Mouse (Mus musculus) intestine, postnatal 0 days (tissue): ENCODE data around the gene Gpr65. TPM values are rescaled to one million over a fixed set of nuclear protein-coding genes. Genes with fewer than 3 reads are reported as not detected.
"Not testable (repeated sequence)": the region's sequence is repeated elsewhere in the genome, so short reads cannot be mapped to it uniquely, and the experiment has no call there.

Experiments
- ATAC-seq: fragments of 200-750 bp; cut with Nextera tagmentation; 2 replicates; pipeline ENCODE4 v1.8.0; 2017; ENCODE audit warnings: mild to moderate bottlenecking, moderate TSS enrichment, moderate library complexity
- H3K27ac ChIP-seq: fragments of 300-500 bp; sonication (generic); 2 replicates; pipeline ENCODE4 v1.5.1; 2014; ENCODE audit warnings: mild to moderate bottlenecking, low read depth, low read length, moderate library complexity
- H3K27me3 ChIP-seq: fragments of 300-500 bp; sonication (generic); replicated peaks from 2 replicates; pipeline ENCODE4 v1.6.1; 2014; ENCODE audit warnings: low read length, mixed read lengths; ENCODE audit not compliant: control insufficient read depth, insufficient read depth
- H3K36me3 ChIP-seq: fragments of 300-500 bp; sonication (generic); 2 replicates; pipeline ENCODE4 v1.6.1; 2014; ENCODE audit warnings: mild to moderate bottlenecking, moderate library complexity; ENCODE audit not compliant: control insufficient read depth, insufficient read depth
- H3K4me1 ChIP-seq: fragments of 300-500 bp; sonication (generic); replicated peaks from 2 replicates; pipeline ENCODE4 v1.6.1; 2014; ENCODE audit warnings: antibody characterized with exemption, low read length, mixed read lengths; ENCODE audit not compliant: control insufficient read depth, insufficient read depth
- H3K4me2 ChIP-seq: fragments of 300-500 bp; sonication (generic); replicated peaks from 2 replicates; pipeline ENCODE4 v1.6.1; 2014; ENCODE audit warnings: low read depth, mild to moderate bottlenecking, moderate library complexity
- H3K4me3 ChIP-seq: fragments of 300-500 bp; sonication (generic); 2 replicates; pipeline ENCODE4 v1.5.1; 2014; ENCODE audit warnings: low read depth, low read length
- H3K9ac ChIP-seq: fragments of 300-500 bp; sonication (generic); 2 replicates; pipeline ENCODE4 v1.6.1; 2014; ENCODE audit warnings: mild to moderate bottlenecking, low read depth, low read length
- H3K9me3 ChIP-seq: fragments of 300-500 bp; sonication (generic); 2 replicates; pipeline ENCODE4 v1.6.1; 2016; ENCODE audit warnings: mixed run types; ENCODE audit not compliant: control insufficient read depth
- CTCF ChIP-seq: sonication (generic); IDR thresholded peaks from 2 replicates; pipeline ENCODE4 v1.5.1; 2016; ENCODE audit warnings: low read depth, mild to moderate bottlenecking, control low read depth, antibody characterized with exemption, moderate library complexity
- WGBS: fragments of 180-500 bp; shearing (Covaris S2); extraction: QIAGEN DNeasy Blood & Tissue Kit; methylation state at CpG from one replicate; pipeline ENCODE4 v1.1.7; 2014; 5-methylcytosine and 5-hydroxymethylcytosine counted together
- polyA plus RNA-seq: library from polyadenylated mRNA; unstranded; fragments of >200 nt; fragmentation: Nextera tagmentation; extraction: Ambion mirVana; gene quantifications from 2 replicates; pipeline ENCODE4 v1.2.1, GENCODE M21; 2015

The Gpr65 gene
- 1.8 and 2.1 TPM in 2 replicates for polyA plus RNA-seq

DNA sequence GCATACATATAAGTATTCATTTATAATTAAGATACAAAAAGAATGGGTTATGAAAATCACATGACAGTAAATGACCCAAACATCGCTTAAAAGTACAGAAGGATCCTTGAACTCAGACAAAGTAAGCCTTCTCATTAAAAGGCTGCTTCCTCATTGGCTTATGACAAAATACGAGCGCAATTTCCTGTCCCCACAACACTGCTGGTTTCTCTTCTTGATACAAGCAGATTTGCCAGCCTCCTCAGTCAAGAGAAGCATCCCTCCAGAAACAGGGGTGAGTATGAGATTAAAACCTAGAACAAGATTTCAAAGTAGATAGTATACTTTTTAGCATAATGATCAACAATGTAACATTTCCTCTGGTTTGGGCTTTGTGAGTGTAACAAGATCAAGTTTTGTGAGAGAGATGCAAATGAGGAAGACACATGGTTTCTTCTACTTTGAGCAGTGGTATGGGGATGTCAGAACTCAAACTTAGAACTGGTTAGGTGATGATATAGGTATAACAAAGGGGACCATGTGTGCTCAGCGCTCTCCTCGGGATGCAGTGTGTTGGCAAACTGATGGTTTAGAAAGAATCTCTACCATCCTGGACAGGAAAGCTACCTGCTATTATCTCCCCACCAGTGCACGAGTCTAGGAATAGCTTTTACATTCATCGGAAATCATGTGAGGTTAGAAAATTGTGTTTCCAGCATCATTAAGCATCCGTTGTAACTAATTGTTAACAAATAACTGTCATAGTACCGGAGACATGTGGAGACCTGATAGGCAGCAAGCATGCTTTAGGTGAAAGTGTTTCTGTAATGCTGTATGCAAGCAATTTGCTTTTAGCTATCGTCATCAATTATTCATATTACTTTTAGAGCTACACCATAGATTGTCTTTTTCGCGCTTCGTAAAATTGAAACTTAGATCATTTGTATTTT lies at the start of gene Gpr65:
TSS of gene Gpr65 (plus strand) at position 195 of the 929 bp plus-strand sequence.
- 84% methylated on average over 13 of the region's 13 CpGs for WGBS
- H3K4me1 ChIP-seq: no peaks in the 10 kb centered on the region
- TF ChIP-seq CTCF: no peak
- H3K9me3 ChIP-seq: no peaks in the 10 kb centered on the region
- no peak within 1 kb of the TSS for H3K4me2 ChIP-seq
- no peak for ATAC-seq
- no peak within 1 kb of the TSS for H3K27ac ChIP-seq
- no peaks in the 10 kb centered on the region for H3K36me3 ChIP-seq
- H3K9ac ChIP-seq: no peak within 1 kb of the TSS
- H3K27me3 ChIP-seq: no peaks in the 10 kb centered on the region
- no peak within 1 kb of the TSS for H3K4me3 ChIP-seq

DNA sequence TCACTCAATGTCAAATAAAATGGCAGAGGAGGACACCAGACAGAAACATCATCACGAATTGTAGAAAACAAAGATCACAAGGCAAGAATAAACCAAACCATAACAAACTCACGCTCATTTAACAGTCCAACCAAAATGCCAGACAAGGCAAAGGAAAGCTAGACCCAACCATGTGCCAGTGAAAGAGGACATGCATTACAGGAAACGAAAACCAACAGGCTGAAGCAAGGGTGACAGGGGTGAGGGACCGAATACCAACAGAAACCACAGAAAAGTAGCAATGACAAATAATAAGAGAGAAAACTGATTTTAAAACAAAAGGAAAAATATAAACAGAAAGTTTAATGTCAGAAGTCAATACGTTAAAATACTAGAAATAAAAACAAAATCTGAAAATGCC lies 45.1 kb upstream of the Gpr65 start:
- ATAC-seq: no peak
- Histone ChIP-seq H3K4me3 (no peak overlapping the region), H3K9me3 (no peaks in the 10 kb centered on the region), H3K27me3 (no peaks in the 10 kb centered on the region), H3K36me3 (peaks cover 6% of the 10 kb centered on the region; the same call in 1 of the 2 replicates), H3K4me2 (no peak overlapping the region), H3K4me1 (no peaks in the 10 kb centered on the region), H3K27ac (no peak overlapping the region), H3K9ac (no peak overlapping the region)
- WGBS: 83% methylated on average over 5 of the region's 5 CpGs
- TF ChIP-seq CTCF: no peak

DNA sequence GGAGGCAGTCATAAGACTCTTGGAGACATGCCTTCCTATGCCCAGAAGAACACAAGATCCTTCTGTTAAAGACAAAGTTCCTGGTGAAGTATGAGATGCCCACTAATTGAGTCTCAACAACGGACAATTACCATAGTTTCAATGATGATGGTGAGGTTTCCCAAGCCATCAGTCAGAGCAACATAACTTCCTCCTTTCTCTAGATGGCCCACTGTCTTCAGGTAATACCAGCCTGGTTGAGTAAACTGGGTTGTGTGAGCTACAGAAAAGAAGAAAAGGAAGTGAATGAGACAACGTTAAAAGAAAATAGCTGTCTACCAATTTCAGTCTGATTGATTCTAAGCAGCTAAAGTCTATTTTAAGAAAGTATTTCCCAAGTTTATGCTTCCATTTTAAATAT lies 41.4 kb upstream of the Gpr65 start:
- peaks cover 5% of the 10 kb centered on the region; the same call in 1 of the 2 replicates for H3K36me3 ChIP-seq
- no peak for TF ChIP-seq CTCF
- no peaks in the 10 kb centered on the region for H3K9me3 ChIP-seq
- no peak overlapping the region for H3K4me2 ChIP-seq
- ATAC-seq: no peak
- H3K9ac ChIP-seq: no peak overlapping the region
- WGBS: 87% methylated on average over 2 of the region's 2 CpGs
- H3K27me3 ChIP-seq: no peaks in the 10 kb centered on the region
- no peak overlapping the region for H3K4me3 ChIP-seq
- H3K4me1 ChIP-seq: no peaks in the 10 kb centered on the region
- no peak overlapping the region for H3K27ac ChIP-seq

DNA sequence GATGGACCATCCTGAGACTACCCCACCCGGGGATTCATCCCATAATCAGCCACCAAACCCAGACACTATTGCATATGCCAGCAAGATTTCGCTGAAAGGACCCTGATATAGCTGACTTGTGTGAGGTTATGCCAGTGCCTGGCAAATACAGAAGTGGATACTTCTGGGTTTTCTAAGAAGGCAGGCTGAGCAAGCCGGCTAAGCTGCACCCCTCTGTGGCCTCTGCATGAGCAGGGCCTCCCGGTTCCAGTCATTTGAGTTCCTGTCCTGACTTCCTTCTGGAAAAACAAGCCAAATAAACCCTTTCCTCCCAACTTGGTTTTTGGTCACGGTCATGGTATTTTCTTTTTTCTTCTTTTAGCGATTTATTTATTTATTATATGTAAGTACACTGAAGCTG lies 30.0 kb upstream of the Gpr65 start:
- not testable (repeated sequence) for H3K9ac ChIP-seq, H3K4me2 ChIP-seq, H3K9me3 ChIP-seq, H3K4me3 ChIP-seq, ATAC-seq, H3K27ac ChIP-seq, H3K4me1 ChIP-seq, H3K36me3 ChIP-seq, H3K27me3 ChIP-seq
- 82% methylated on average over 6 of the region's 6 CpGs for WGBS

DNA sequence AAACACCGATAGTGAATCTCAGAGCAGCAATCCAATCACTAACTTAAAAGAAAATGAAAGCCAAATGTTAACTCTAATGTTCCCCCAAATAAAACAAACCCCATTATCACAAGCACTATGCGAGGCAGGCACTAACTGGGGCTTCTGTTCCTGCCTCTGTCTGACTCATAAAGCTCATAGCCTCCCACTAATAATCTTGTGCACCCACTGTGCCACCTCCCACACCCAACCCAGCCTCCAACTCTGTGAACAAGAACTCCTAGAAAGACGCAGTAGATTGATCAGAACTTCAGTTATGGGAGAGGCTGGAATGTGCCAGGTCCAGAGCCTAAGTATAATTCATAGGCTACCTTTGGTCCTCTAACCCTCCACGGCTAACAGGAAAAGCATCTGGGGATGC lies 24.3 kb upstream of the Gpr65 start:
- H3K9ac ChIP-seq: no peak overlapping the region
- H3K4me2 ChIP-seq: no peak overlapping the region
- no peaks in the 10 kb centered on the region for H3K27me3 ChIP-seq
- H3K4me3 ChIP-seq: no peak overlapping the region
- no peaks in the 10 kb centered on the region for H3K9me3 ChIP-seq
- no peak for TF ChIP-seq CTCF
- ATAC-seq: no peak
- H3K36me3 ChIP-seq: no peaks in the 10 kb centered on the region
- H3K4me1 ChIP-seq: no peaks in the 10 kb centered on the region
- H3K27ac ChIP-seq: no peak overlapping the region
- WGBS: 71% methylated on average over 4 of the region's 4 CpGs

DNA sequence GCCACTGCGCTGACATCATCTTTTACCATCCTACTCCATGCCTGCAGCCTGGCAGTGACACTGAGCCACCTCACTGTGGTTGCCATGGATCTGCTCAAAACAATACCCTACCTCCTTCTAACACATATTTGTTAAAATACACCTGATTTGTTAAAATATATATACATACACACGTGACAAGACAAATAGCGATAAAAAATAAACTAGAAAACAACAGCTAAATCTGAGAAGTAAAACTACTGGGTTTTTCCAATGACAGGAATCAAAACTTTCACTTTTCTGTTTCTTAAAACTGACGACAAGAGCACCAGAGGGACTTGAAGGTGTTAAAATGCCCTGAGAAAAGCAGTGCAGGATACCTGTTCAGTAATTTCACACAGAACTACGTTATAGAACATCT lies 23.6 kb upstream of the Gpr65 start:
- H3K27ac ChIP-seq: no peak overlapping the region
- no peaks in the 10 kb centered on the region for H3K9me3 ChIP-seq
- no peaks in the 10 kb centered on the region for H3K36me3 ChIP-seq
- no peaks in the 10 kb centered on the region for H3K4me1 ChIP-seq
- H3K27me3 ChIP-seq: no peaks in the 10 kb centered on the region
- no peak overlapping the region for H3K9ac ChIP-seq
- ATAC-seq: no peak
- H3K4me3 ChIP-seq: no peak overlapping the region
- H3K4me2 ChIP-seq: no peak overlapping the region
- WGBS: 87% methylated on average over 5 of the region's 5 CpGs
- no peak for TF ChIP-seq CTCF
